Mouse (Mus musculus): Measurements from ENCODE around the gene Tmsb15a. TPM values are rescaled to one million over a fixed set of nuclear protein-coding genes. Genes with fewer than 3 reads are reported as not detected.

Gene Tmsb15a
- total and polyA plus RNA-seq, 3 experiments, result not detected

DNA sequence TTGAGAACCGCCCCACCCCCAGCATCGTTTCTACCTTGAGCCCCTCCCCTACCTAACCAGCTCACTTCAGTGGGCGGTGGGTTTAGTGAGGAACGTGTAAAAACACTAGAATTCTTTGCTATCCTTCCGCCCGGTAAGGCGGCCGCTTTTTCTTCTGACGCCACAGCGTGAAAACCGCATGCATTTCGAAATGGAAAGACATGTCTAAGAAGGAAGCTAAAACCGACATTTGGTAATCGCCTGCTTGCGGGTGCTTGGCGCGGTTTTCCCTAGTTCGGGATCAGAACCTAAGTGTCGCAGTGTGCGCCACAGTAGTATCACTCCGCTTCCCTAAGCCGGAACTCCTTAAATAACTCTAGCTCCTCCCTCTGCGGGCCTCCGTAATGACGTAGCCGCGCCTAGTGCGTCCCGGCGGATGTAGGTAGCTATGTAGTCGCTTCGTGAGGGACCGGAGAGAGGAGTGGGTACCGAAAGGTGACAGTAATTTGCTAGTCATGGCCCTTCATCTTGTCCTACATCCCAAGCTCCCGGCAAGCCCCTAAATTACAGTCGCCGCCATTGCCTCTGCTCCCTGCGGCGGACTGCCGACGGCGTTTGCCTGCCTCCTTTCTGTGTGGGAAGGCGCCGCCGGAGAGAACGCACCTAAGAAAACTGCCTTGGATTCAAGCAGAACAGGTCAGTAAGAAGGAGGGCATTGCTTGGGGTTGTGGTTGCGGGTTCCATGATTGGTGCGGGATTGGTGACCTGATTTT lies 17.4 kb upstream of the Tmsb15a start, which contains the start of the genes Armcx5 and Gprasp1:
Armcx5 (plus strand) TSS at position 430 of the 752 bp plus-strand sequence.
Gprasp1 (plus strand) TSS at position 430 of the 752 bp plus-strand sequence.
- H3K27ac ChIP-seq, result peak within 1 kb of the TSS; percentile 84
- no peaks in the 10 kb centered on the region for H3K4me1 ChIP-seq (ENCODE audit: control insufficient read depth, insufficient read depth, low read length)
- TF ChIP-seq EP300 (IDR thresholded peaks at IDR 0.05; ENCODE audit: insufficient read depth, low read depth, low read length) (no peak), POLR2A (IDR thresholded peaks at IDR 0.05; ENCODE audit: insufficient read depth, low read depth, low read length) (peak; percentile 82)
- peak within 1 kb of the TSS; percentile 70 for H3K4me3 ChIP-seq
- intact Hi-C loops (cut with DNase I), result loop anchor here (5.0 to 10.0 kb wide), 2 partner anchors 88 to 145 kb away; no protein-coding TSS in a partner anchor
- DNase-seq, result peak; percentile 89
- no peaks in the 10 kb centered on the region for H3K27me3 ChIP-seq (ENCODE audit: control insufficient read depth, insufficient read depth, low read length)
- WGBS, result 10% methylated on average over 48 of the region's 48 CpGs
- no peaks in the 10 kb centered on the region for H3K79me2 ChIP-seq (replicated peaks; ENCODE audit: control insufficient read depth, insufficient read depth, low read length)
- H3K9ac ChIP-seq (ENCODE audit: low read depth, low read length), result peak within 1 kb of the TSS; percentile 95
- 0 out of 2 replicates have a peak, but pooled peaks cover 2% of the 10 kb centered on the region for H3K36me3 ChIP-seq (ENCODE audit: control insufficient read depth, insufficient read depth, low read length)

DNA sequence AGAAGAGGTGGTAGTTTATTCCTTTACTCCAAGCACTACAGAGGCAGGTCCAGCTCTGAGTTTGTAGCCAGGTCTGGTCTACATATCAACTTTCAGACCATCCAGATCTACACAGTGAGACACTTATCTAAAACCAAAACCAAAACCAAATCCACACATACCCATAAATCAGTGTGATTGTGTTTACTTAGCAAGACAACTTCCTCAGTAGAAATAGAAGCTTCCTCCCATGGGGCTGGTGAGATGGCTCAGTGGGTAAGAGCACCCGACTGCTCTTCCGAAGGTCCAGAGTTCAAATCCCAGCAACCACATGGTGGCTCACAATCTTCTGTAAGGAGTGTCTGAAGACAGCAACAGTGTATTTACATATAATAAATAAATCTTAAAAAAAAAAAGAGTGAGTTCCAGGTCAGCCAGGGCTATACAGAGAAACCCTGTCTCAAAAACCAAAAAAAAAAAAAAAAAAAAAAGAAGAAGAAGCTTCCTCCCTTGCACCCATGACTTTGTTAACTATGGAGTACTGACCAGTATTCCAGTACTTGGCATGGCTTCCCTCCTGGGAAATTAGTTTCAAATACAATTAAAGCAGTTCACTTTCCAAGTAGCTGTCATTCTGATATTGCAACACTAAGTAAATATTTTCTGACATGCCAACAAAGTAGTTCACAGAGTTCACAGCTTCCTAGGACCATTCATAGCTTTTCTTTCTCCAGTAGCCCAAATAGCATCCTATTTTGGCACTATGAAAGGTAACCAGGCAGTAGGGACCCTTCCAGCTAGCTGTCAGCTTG lies 13.9 kb upstream of the Tmsb15a start:
- Histone ChIP-seq H3K4me3 (no peak overlapping the region), H3K4me1 (ENCODE audit: control insufficient read depth, insufficient read depth, low read length) (no peaks in the 10 kb centered on the region), H3K36me3 (ENCODE audit: control insufficient read depth, insufficient read depth, low read length) (0 out of 2 replicates have a peak, but pooled peaks cover 2% of the 10 kb centered on the region), H3K27me3 (ENCODE audit: control insufficient read depth, insufficient read depth, low read length) (no peaks in the 10 kb centered on the region), H3K9ac (ENCODE audit: low read depth, low read length) (no peak overlapping the region), H3K27ac (no peak overlapping the region), H3K79me2 (replicated peaks; ENCODE audit: control insufficient read depth, insufficient read depth, low read length) (no peaks in the 10 kb centered on the region)
- no peak for DNase-seq
- WGBS, result 63% methylated on average over 2 of the region's 2 CpGs
- intact Hi-C loops (cut with DNase I), result no loop called here
- TF ChIP-seq CTCF (IDR thresholded peaks at IDR 0.05), result no peak
- no peak for TF ChIP-seq EP300 (IDR thresholded peaks at IDR 0.05; ENCODE audit: insufficient read depth, low read depth, low read length)
- TF ChIP-seq POLR2A (IDR thresholded peaks at IDR 0.05; ENCODE audit: insufficient read depth, low read depth, low read length), result no peak

DNA sequence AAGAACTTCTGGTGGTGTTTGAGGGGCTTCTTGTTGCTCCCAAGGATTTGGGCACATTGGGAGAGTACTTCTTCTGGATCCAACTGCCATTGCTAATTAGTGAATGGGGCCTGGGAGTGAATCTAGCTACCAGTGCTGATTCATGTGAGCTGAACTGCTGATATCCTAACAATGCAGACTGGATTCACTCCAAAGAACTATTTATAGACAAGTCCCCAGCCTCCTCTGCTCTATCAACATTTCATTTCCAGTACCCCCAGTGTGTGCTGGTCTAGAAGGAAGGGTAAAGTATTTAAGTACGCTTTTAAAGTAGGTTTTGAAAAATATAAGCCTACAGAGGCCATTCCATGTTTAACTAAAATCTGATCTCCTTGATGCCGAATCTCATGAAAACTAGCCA lies 12.2 kb downstream of the Tmsb15a start:
- Histone ChIP-seq H3K27ac (no peak overlapping the region; the same call in 1 of the 2 replicates), H3K27me3 (ENCODE audit: control insufficient read depth, insufficient read depth, low read length) (no peaks in the 10 kb centered on the region), H3K9ac (ENCODE audit: low read depth, low read length) (no peak overlapping the region), H3K4me3 (no peak overlapping the region), H3K36me3 (ENCODE audit: control insufficient read depth, insufficient read depth, low read length) (no peaks in the 10 kb centered on the region), H3K4me1 (ENCODE audit: control insufficient read depth, insufficient read depth, low read length) (no peaks in the 10 kb centered on the region), H3K79me2 (replicated peaks; ENCODE audit: control insufficient read depth, insufficient read depth, low read length) (no peaks in the 10 kb centered on the region)
- DNase-seq, result no peak
- 38% methylated on average over 2 of the region's 2 CpGs for WGBS
- intact Hi-C loops (cut with DNase I), result no loop called here
- TF ChIP-seq CTCF (IDR thresholded peaks at IDR 0.05) (no peak), POLR2A (IDR thresholded peaks at IDR 0.05; ENCODE audit: insufficient read depth, low read depth, low read length) (no peak), EP300 (IDR thresholded peaks at IDR 0.05; ENCODE audit: insufficient read depth, low read depth, low read length) (no peak)

DNA sequence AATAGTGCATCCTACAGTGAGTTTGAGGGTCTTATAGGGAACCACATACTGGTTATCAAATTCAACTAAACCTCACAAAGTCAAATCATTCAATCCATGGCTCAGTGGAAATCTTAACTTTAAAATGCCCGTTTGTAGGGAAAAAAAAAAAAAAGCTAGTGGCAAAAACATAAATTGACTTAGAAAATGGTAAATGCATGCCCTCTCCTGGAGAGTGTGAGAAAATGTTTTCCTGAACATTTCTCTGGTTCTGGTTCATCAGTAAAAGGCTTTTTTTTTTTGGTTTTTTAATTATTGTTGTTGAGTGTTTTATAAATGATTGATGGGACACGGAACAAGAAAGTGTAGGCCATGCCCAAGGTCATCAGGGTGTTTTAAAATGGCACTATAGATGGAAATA lies 20.7 kb downstream of the Tmsb15a start:
- Histone ChIP-seq H3K79me2 (replicated peaks; ENCODE audit: control insufficient read depth, insufficient read depth, low read length) (no peaks in the 10 kb centered on the region), H3K27me3 (ENCODE audit: control insufficient read depth, insufficient read depth, low read length) (no peaks in the 10 kb centered on the region), H3K9ac (ENCODE audit: low read depth, low read length) (no peak overlapping the region), H3K27ac (no peak overlapping the region), H3K36me3 (ENCODE audit: control insufficient read depth, insufficient read depth, low read length) (no peaks in the 10 kb centered on the region), H3K4me3 (no peak overlapping the region), H3K4me1 (ENCODE audit: control insufficient read depth, insufficient read depth, low read length) (no peaks in the 10 kb centered on the region)
- intact Hi-C loops (cut with DNase I), result loop anchor here (5.0 to 10.0 kb wide), 2 partner anchors 50 to 52 kb away; no protein-coding TSS in a partner anchor
- no peak for DNase-seq
- WGBS, result 18% methylated on average over 2 of the region's 2 CpGs
- TF ChIP-seq EP300 (IDR thresholded peaks at IDR 0.05; ENCODE audit: insufficient read depth, low read depth, low read length) (no peak), POLR2A (IDR thresholded peaks at IDR 0.05; ENCODE audit: insufficient read depth, low read depth, low read length) (no peak), CTCF (IDR thresholded peaks at IDR 0.05) (peak; percentile 50)

DNA sequence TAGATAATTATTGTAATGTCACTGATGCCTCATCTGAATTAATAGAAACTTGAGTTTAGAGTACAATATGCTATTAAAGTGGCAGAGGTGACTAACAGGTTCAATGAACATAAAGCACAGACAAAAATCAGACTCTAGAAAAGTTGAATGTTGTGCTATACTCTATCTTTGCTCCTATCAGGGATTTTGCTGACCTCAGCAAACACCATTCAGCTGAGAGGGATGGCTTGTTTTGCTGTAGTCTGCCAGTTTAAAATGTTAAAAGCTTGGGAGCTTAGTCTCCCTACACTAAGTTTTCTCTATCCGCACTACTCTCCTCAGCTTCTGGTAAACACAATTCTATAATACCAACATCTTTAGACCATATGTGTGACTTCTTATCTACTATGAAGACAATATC lies 21.9 kb downstream of the Tmsb15a start:
- Histone ChIP-seq H3K4me1 (ENCODE audit: control insufficient read depth, insufficient read depth, low read length) (no peaks in the 10 kb centered on the region), H3K27ac (no peak overlapping the region), H3K9ac (ENCODE audit: low read depth, low read length) (no peak overlapping the region), H3K27me3 (ENCODE audit: control insufficient read depth, insufficient read depth, low read length) (no peaks in the 10 kb centered on the region), H3K4me3 (no peak overlapping the region), H3K79me2 (replicated peaks; ENCODE audit: control insufficient read depth, insufficient read depth, low read length) (no peaks in the 10 kb centered on the region), H3K36me3 (ENCODE audit: control insufficient read depth, insufficient read depth, low read length) (no peaks in the 10 kb centered on the region)
- no peak for DNase-seq
- TF ChIP-seq CTCF (IDR thresholded peaks at IDR 0.05) (no peak), EP300 (IDR thresholded peaks at IDR 0.05; ENCODE audit: insufficient read depth, low read depth, low read length) (no peak), POLR2A (IDR thresholded peaks at IDR 0.05; ENCODE audit: insufficient read depth, low read depth, low read length) (no peak)
- WGBS, result 81% methylated on average over 1 of the region's 1 CpGs
- intact Hi-C loops (cut with DNase I), result loop anchor here (5.0 to 10.0 kb wide), 2 partner anchors 51 to 52 kb away; no protein-coding TSS in a partner anchor

All from heart, adult 2 months (tissue).